Mouse (Mus musculus): Measurements from ENCODE around the gene Msi2.

Msi2 gene

GRCm38 (mm10) chr11:88541666-88542639 is 176.4 kb downstream of the Msi2 start:
- DNase-seq (ENCODE audit: low read depth, low spot score), result no peak

- no peak for DNase-seq (ENCODE audit: low read depth, low spot score)
These were observed 178.5 kb downstream of the Msi2 start for GRCm38 (mm10) chr11:88539637-88540478.

- no peak for DNase-seq (ENCODE audit: low read depth, low spot score)
These were observed 179.5 kb downstream of the Msi2 start for GRCm38 (mm10) chr11:88538710-88539340.

GRCm38 (mm10) chr11:88537344-88537743 is 181.0 kb downstream of the Msi2 start:
- no peak for DNase-seq (ENCODE audit: low read depth, low spot score)

GRCm38 (mm10) chr11:88536861-88537260 is 181.5 kb downstream of the Msi2 start:
- no peak for DNase-seq (ENCODE audit: low read depth, low spot score)

- no peak for DNase-seq (ENCODE audit: low read depth, low spot score)
These were observed 183.9 kb downstream of the Msi2 start for GRCm38 (mm10) chr11:88534331-88534929.

GRCm38 (mm10) chr11:88532016-88532415 is 186.3 kb downstream of the Msi2 start:
- no peak for DNase-seq (ENCODE audit: low read depth, low spot score)

GRCm38 (mm10) chr11:88530032-88530431 is 188.3 kb downstream of the Msi2 start:
- DNase-seq (ENCODE audit: low read depth, low spot score), result no peak

GRCm38 (mm10) chr11:88528522-88529101 is 189.7 kb downstream of the Msi2 start:
- no peak for DNase-seq (ENCODE audit: low read depth, low spot score)

GRCm38 (mm10) chr11:88526711-88527110 is 191.6 kb downstream of the Msi2 start:
- DNase-seq (ENCODE audit: low read depth, low spot score), result no peak

- no peak for DNase-seq (ENCODE audit: low read depth, low spot score)
These were observed 193.3 kb downstream of the Msi2 start for GRCm38 (mm10) chr11:88524790-88525575.

- no peak for DNase-seq (ENCODE audit: low read depth, low spot score)
These were observed 193.9 kb downstream of the Msi2 start for GRCm38 (mm10) chr11:88524437-88524789.

- no peak for DNase-seq (ENCODE audit: low read depth, low spot score)
These were observed 194.4 kb downstream of the Msi2 start for GRCm38 (mm10) chr11:88523921-88524320.

GRCm38 (mm10) chr11:88523511-88523910 is 194.8 kb downstream of the Msi2 start:
- no peak for DNase-seq (ENCODE audit: low read depth, low spot score)

GRCm38 (mm10) chr11:88522114-88522513 is 196.2 kb downstream of the Msi2 start:
- no peak for DNase-seq (ENCODE audit: low read depth, low spot score)

GRCm38 (mm10) chr11:88520951-88521730 is 197.2 kb downstream of the Msi2 start:
- no peak for DNase-seq (ENCODE audit: low read depth, low spot score)

GRCm38 (mm10) chr11:88518361-88518760 is 200.0 kb downstream of the Msi2 start:
- DNase-seq (ENCODE audit: low read depth, low spot score), result no peak

- no peak for DNase-seq (ENCODE audit: low read depth, low spot score)
These were observed 201.5 kb downstream of the Msi2 start for GRCm38 (mm10) chr11:88516596-88517485.
